ENCODE assay signal across 2 mouse cellular contexts in the genomic region with DNA sequence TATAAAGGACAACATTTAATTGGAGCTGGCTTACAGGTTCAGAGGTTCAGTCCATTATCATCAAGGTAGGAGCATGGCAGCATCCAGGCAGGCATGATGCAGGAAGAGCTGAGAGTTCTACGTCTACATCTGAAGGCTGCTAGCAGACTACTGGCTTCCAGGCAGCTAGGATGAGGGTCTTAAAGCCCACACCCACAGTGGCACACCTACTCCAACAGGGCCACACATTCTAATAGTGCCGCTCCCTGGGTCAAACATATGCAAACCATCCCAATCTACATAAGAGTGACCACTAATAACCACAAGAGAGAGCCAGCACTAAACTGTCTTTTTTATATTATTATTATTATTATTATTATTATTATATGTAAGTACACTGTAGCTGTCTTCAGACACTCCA. TPM values are rescaled to one million over a fixed set of nuclear protein-coding genes. Genes with fewer than 3 reads are reported as not detected.
"Had no signal": no experiment of that assay in that cellular context is flagged by ENCODE, and none has a peak within 500 bp of the region (broad histone marks: within the 10 kb centered on the region; RNA-seq: fewer than 3 reads in every experiment).

No protein-coding gene starts in this region.

RNA-seq across cellular contexts. Expression of a gene that starts 11.0 kb away (rescaled TPM):
- total RNA-seq: hematopoietic stem cell, adult 5-6 weeks had no signal
- polyA plus RNA-seq: large intestine, adult 2 months had no signal
